Mouse (Mus musculus) C2C12 (cell line): ENCODE measurements around the gene Pnpla3.

Experiments used
- CTCF ChIP-seq: IDR thresholded peaks from one replicate; pipeline ENCODE4 v1.5.1; 2011; ENCODE audit not compliant: control insufficient read depth, insufficient read depth, insufficient read length
- MAX ChIP-seq: IDR thresholded peaks from one replicate; pipeline ENCODE4 v1.6.1; 2011; ENCODE audit warnings: mild to moderate bottlenecking, control low read depth
- MYOG ChIP-seq: IDR thresholded peaks from one replicate; pipeline ENCODE4 v1.6.1; 2011; ENCODE audit not compliant: control insufficient read depth, insufficient read length; ENCODE audit errors: extremely low read depth

- TF ChIP-seq CTCF, result no peak
- TF ChIP-seq MYOG, result no peak
- TF ChIP-seq MAX, result no peak
Observed at GRCm38 (mm10) chr15:84216026-84216425, 48.4 kb downstream of the Pnpla3 start.
